Mouse (Mus musculus) myocyte (in vitro differentiated cells): Measurements from ENCODE around the gene Frg2f1.

ENCODE experiments used
- POLR2A ChIP-seq: IDR thresholded peaks from one replicate; pipeline ENCODE4 v1.6.1; 2011; ENCODE audit warnings: low read depth, mild to moderate bottlenecking, control low read depth, moderate library complexity; ENCODE audit not compliant: insufficient read length
- USF1 ChIP-seq: IDR thresholded peaks from one replicate; pipeline ENCODE4 v1.6.1; 2011; ENCODE audit warnings: low read depth, mild to moderate bottlenecking, control low read depth, moderate library complexity

- no peak for TF ChIP-seq POLR2A
- TF ChIP-seq USF1, result peak; percentile 26
Measured at GRCm38 (mm10) chr4:119512731-119513141, 26.6 kb downstream of the Frg2f1 start.
